Mouse (Mus musculus) small intestine, adult 2 months (tissue): ENCODE measurements around the gene Exoc8.

Experiments
- CTCF ChIP-seq: fragments of 200-500 bp; IDR thresholded peaks from 2 replicates; pipeline ENCODE4 v1.5.1; 2012; ENCODE audit warnings: low read depth, mild to moderate bottlenecking, control low read depth, inconsistent platforms, low read length, moderate library complexity, mixed read lengths; ENCODE audit not compliant: insufficient replicate concordance, insufficient read length; ENCODE audit errors: extremely low read depth
- POLR2A ChIP-seq: fragments of 200-500 bp; IDR thresholded peaks from 2 replicates; pipeline ENCODE4 v1.6.1; 2012; ENCODE audit warnings: low read depth, mild to moderate bottlenecking, control low read depth, inconsistent platforms, low read length, moderate library complexity

DNA sequence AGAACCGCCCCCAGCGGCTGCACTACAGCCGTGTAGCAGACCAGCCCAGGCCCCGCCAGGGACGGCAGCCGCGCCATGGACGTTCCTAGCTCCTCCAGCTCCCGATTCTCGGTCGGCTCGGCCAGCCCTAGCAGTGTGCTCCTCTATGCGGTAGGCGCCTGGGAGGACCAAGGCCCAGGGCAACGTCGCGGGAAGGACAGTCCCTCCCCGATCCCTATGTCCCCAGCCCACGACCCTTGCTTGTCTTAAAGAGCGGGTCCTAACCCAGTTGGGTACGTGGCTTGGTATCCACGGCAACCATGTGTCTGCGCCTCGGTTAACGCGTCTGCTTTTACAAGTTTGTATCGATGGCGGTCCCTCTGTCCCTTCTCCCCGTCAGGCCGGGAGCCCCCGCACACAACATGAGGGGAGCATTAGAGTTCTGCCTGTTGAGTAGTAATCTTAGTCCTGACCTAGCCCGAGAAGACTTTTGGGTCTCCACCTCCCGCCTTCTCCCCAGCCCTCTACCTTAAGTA, 34.3 kb downstream of the Exoc8 start:
- no peak for TF ChIP-seq CTCF
- TF ChIP-seq POLR2A, result no peak
